Mouse (Mus musculus): ENCODE data around the gene Uxt. TPM values are rescaled to one million over a fixed set of nuclear protein-coding genes. Genes with fewer than 3 reads are reported as not detected.

Uxt gene
- total RNA-seq (2015): 57.0 and 66.6 TPM in 2 replicates
- total RNA-seq (2017): 24.7 and 35.6 TPM in 2 replicates

- ATAC-seq (replicated peaks; ENCODE audit: poor library complexity): peak; percentile 97
These were observed at the start of gene Uxt for GRCm38 (mm10) chrX:20961477-20962378. Gene Uxt, minus strand, starts transcription at chrX:20962017.

- ATAC-seq (replicated peaks; ENCODE audit: poor library complexity): no peak
These were observed 19.1 kb upstream of the Uxt start for GRCm38 (mm10) chrX:20980901-20981300.

- peak; percentile 98 for ATAC-seq (replicated peaks; ENCODE audit: poor library complexity)
These were observed 11.5 kb downstream of the Uxt start, which contains the start of gene Elk1 for GRCm38 (mm10) chrX:20950191-20950880. Gene Elk1, minus strand, starts transcription at chrX:20950608.

- peak; percentile 40 for ATAC-seq (replicated peaks; ENCODE audit: poor library complexity)
These were observed 15.8 kb downstream of the Uxt start for GRCm38 (mm10) chrX:20946055-20946454.

GRCm38 (mm10) chrX:20931963-20932362 lies 29.9 kb downstream of the Uxt start:
- peak; percentile 83 for ATAC-seq (replicated peaks; ENCODE audit: poor library complexity)

- peak; percentile 86 for ATAC-seq (replicated peaks; ENCODE audit: poor library complexity)
These were observed 30.5 kb downstream of the Uxt start, which contains the start of gene Cfp for GRCm38 (mm10) chrX:20931364-20931763. Gene Cfp, minus strand, starts transcription at chrX:20931555.

GRCm38 (mm10) chrX:20929859-20930258 lies 32.0 kb downstream of the Uxt start:
- peak; percentile 40 for ATAC-seq (replicated peaks; ENCODE audit: poor library complexity)

GRCm38 (mm10) chrX:20924976-20925375 lies 36.8 kb downstream of the Uxt start:
- no peak for ATAC-seq (replicated peaks; ENCODE audit: poor library complexity)

- no peak for ATAC-seq (replicated peaks; ENCODE audit: poor library complexity)
These were observed 38.3 kb downstream of the Uxt start for GRCm38 (mm10) chrX:20923506-20923905.

- ATAC-seq (replicated peaks; ENCODE audit: poor library complexity): no peak
These were observed 40.5 kb downstream of the Uxt start for GRCm38 (mm10) chrX:20921366-20921765.

GRCm38 (mm10) chrX:20920844-20921364 lies 40.9 kb downstream of the Uxt start, which contains the start of gene Syn1:
Gene Syn1, minus strand, starts transcription at chrX:20921004.
- peak; percentile 100 for ATAC-seq (replicated peaks; ENCODE audit: poor library complexity)

GRCm38 (mm10) chrX:20920249-20920843 lies 41.5 kb downstream of the Uxt start:
- no peak for ATAC-seq (replicated peaks; ENCODE audit: poor library complexity)

- no peak for ATAC-seq (replicated peaks; ENCODE audit: poor library complexity)
These were observed 46.7 kb downstream of the Uxt start for GRCm38 (mm10) chrX:20915075-20915474.

- no peak for ATAC-seq (replicated peaks; ENCODE audit: poor library complexity)
These were observed 48.1 kb downstream of the Uxt start for GRCm38 (mm10) chrX:20913726-20914125.

GRCm38 (mm10) chrX:20910074-20910473 lies 51.7 kb downstream of the Uxt start:
- peak; percentile 68 for ATAC-seq (replicated peaks; ENCODE audit: poor library complexity)

Other genes starting within 250 kb of the Uxt start
- 56.3 and 69.0 TPM in 2 replicates for gene Araf, start 164.2 kb downstream of the Uxt start, total RNA-seq (2015)
- 32.8 and 43.1 TPM in 2 replicates for gene Araf, start 164.2 kb downstream of the Uxt start, total RNA-seq (2017)
- gene Timp1, start 91.9 kb downstream of the Uxt start, total RNA-seq (2015): 0.17 TPM in 1 of 2 replicates, not detected in the other
- not detected in 2 replicates for gene Timp1, start 91.9 kb downstream of the Uxt start, total RNA-seq (2017)
- 0.07 TPM in 1 of 2 replicates, not detected in the other for gene Syn1, start 41.0 kb downstream of the Uxt start, total RNA-seq (2015)
- not detected in 2 replicates for gene Syn1, start 41.0 kb downstream of the Uxt start, total RNA-seq (2017)
- 27.0 and 38.2 TPM in 2 replicates for gene Cfp, start 30.5 kb downstream of the Uxt start, total RNA-seq (2015)
- gene Cfp, start 30.5 kb downstream of the Uxt start, total RNA-seq (2017): 19.5 and 32.9 TPM in 2 replicates
- gene Elk1, start 11.4 kb downstream of the Uxt start, total RNA-seq (2015): 4.3 and 5.5 TPM in 2 replicates
- 3.7 and 4.6 TPM in 2 replicates for gene Elk1, start 11.4 kb downstream of the Uxt start, total RNA-seq (2017)
- gene Zfp182, start 100.3 kb upstream of the Uxt start, total RNA-seq (2015): 10.0 and 14.9 TPM in 2 replicates
- gene Zfp182, start 100.3 kb upstream of the Uxt start, total RNA-seq (2017): 8.3 and 11.9 TPM in 2 replicates
- gene Spaca5, start 106.4 kb upstream of the Uxt start, total RNA-seq (2015): not detected in 2 replicates
- gene Spaca5, start 106.4 kb upstream of the Uxt start, total RNA-seq (2017): not detected in 2 replicates
- gene Zfp300, start 127.5 kb upstream of the Uxt start, total RNA-seq (2015): 1.3 and 1.6 TPM in 2 replicates
- gene Zfp300, start 127.5 kb upstream of the Uxt start, total RNA-seq (2017): 0.27 and 0.75 TPM in 2 replicates
- not detected in 2 replicates for gene Ssxa1, start 153.8 kb upstream of the Uxt start, total RNA-seq (2015)
- not detected in 2 replicates for gene Ssxa1, start 153.8 kb upstream of the Uxt start, total RNA-seq (2017)
- not detected in 2 replicates for gene Gm21876, start 213.6 kb upstream of the Uxt start, total RNA-seq (2015)
- not detected in 2 replicates for gene Gm21876, start 213.6 kb upstream of the Uxt start, total RNA-seq (2017)